ENCODE assay signal across 20 mouse cellular contexts in the genomic region with DNA sequence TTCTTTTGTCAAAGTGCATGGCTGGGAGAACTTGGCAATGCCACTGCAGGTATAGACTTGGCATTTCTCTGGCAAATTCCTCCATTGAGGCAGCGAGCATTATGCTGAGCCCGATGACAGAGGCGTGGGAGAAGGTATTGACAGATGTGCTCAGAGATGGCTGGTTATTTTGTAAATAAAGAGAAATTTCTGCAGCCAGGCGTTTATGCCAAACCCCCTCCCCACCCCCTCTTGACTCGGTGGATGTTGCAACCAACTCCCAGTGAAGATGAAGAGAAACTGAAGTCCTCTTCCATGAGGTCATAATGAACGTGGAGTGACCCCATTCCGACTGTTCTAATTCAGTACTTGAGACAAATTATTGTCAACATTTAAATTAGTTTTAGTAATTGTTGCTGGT.
DNase-seq lines count a peak whose midpoint lies in the region; ATAC-seq and TF ChIP-seq lines count a peak whose summit lies in the region.
"Had no signal": no experiment of that assay in that cellular context is flagged by ENCODE, and none has a peak within 500 bp of the region (broad histone marks: within the 10 kb centered on the region; RNA-seq: fewer than 3 reads in every experiment).

No protein-coding gene starts in this region.

- H3K27ac ChIP-seq in heart, embryonic 10.5 days = no peak overlapping the region
- H3K27ac ChIP-seq in testis, adult 2 months (ENCODE audit: control insufficient read depth, insufficient read depth, low read depth, low read length) = no peak overlapping the region
- H3K27ac ChIP-seq: embryonic facial prominence, embryonic 10.5 days; forebrain, embryonic 13.5 days; heart, embryonic 15.5 days; hindbrain, embryonic 12.5 days had no signal

- no peaks in the 10 kb centered on the region for H3K36me3 ChIP-seq in heart, embryonic 10.5 days
- H3K36me3 ChIP-seq in testis, adult 2 months (ENCODE audit: control insufficient read depth, insufficient read depth, low read length) = no peaks in the 10 kb centered on the region
- H3K36me3 ChIP-seq: embryonic facial prominence, embryonic 10.5 days; heart, embryonic 15.5 days; hindbrain, embryonic 12.5 days had no signal

- no peaks in the 10 kb centered on the region for H3K4me1 ChIP-seq in heart, embryonic 10.5 days
- no peaks in the 10 kb centered on the region; the same call in 1 of the 2 replicates for H3K4me1 ChIP-seq in testis, adult 2 months (ENCODE audit: control insufficient read depth, insufficient read depth, low read length)
- H3K4me1 ChIP-seq: heart, embryonic 15.5 days; hindbrain, embryonic 12.5 days had no signal

- peak; percentile 19 for DNase-seq in gastrocnemius, postnatal 14 days
- no peak for DNase-seq in gastrocnemius, adult 8-10 months (ENCODE audit: low spot score in 2 of 2)
- peak; percentile 5 to 13 for DNase-seq in heart, postnatal 14 days
- DNase-seq in heart, embryonic 10.5 days (ENCODE audit: low spot score) = no peak
- no peak for DNase-seq in testis, postnatal 14 days (ENCODE audit: low spot score)
- peak; percentile 40 for DNase-seq in skeletal muscle tissue, adult 2 months (ENCODE audit: low read depth, low spot score)
- DNase-seq: adrenal gland, adult 8-10 months; adrenal gland, postnatal 36 days; cerebellum, adult 2 months; cerebellum, postnatal 10 days; forebrain, postnatal 0 days had no signal

- no peak for TF ChIP-seq CTCF in testis, adult 2 months (IDR thresholded peaks at IDR 0.05; ENCODE audit: control insufficient read depth, insufficient read depth, insufficient replicate concordance, low read depth, low read length)

- H3K4me3 ChIP-seq in heart, embryonic 10.5 days = no peak overlapping the region
- H3K4me3 ChIP-seq in testis, adult 2 months (ENCODE audit: control insufficient read depth, low read depth, low read length) = peak overlapping the region; percentile 52
- H3K4me3 ChIP-seq: embryonic facial prominence, embryonic 10.5 days; forebrain, embryonic 13.5 days; heart, embryonic 15.5 days; hindbrain, embryonic 12.5 days had no signal

- TF ChIP-seq POLR2A in testis, adult 2 months (IDR thresholded peaks at IDR 0.05; ENCODE audit: control insufficient read depth, low read depth, low read length) = no peak

- no peaks in the 10 kb centered on the region; the same call in 1 of the 2 replicates for H3K9me3 ChIP-seq in heart, embryonic 10.5 days
- H3K9me3 ChIP-seq: embryonic facial prominence, embryonic 10.5 days; forebrain, embryonic 13.5 days; heart, embryonic 15.5 days; hindbrain, embryonic 12.5 days had no signal

- ATAC-seq in activated CD4-positive, CD25-positive, alpha-beta regulatory T cell, adult 4 months = no peak
- ATAC-seq: forebrain, embryonic 13.5 days; forebrain, postnatal 0 days; hindbrain, embryonic 16.5 days; inflammation-experienced regulatory T-cells, adult 6 months had no signal

- intact Hi-C loops in gastrocnemius, postnatal 14 days (cut with DNase I; ENCODE audit: low total_unique reads) = no loop called here
- intact Hi-C loops in heart, postnatal 14 days (cut with DNase I) = no loop called here

- 86% methylated on average over 7 of the region's 7 CpGs for WGBS in heart, embryonic 10.5 days

- no peaks in the 10 kb centered on the region for H3K27me3 ChIP-seq in heart, embryonic 10.5 days (ENCODE audit: insufficient read depth, poor library complexity, severe bottlenecking)
- no peaks in the 10 kb centered on the region for H3K27me3 ChIP-seq in testis, adult 2 months (ENCODE audit: control insufficient read depth, insufficient read depth, low read length)
- H3K27me3 ChIP-seq: CH12.LX; forebrain, embryonic 13.5 days; heart, embryonic 15.5 days; hindbrain, embryonic 12.5 days had no signal

Comparison
In these comparisons a context has a peak if more than half of its experiments do, and no peak if none do; other contexts are left out.
1. DNase-seq: peak in gastrocnemius, postnatal 14 days (single experiment), heart, postnatal 14 days (2 of 2) and skeletal muscle tissue, adult 2 months (single experiment); none in gastrocnemius, adult 8-10 months (0 of 2), heart, embryonic 10.5 days (single experiment) and testis, postnatal 14 days (single experiment).